Mouse (Mus musculus) kidney, embryonic 14.5 days (tissue): ENCODE results near the gene Nxn. TPM values are rescaled to one million over a fixed set of nuclear protein-coding genes. Genes with fewer than 3 reads are reported as not detected.

Experiments
- ATAC-seq: fragments of 200-750 bp; cut with Nextera tagmentation; 2 replicates; pipeline ENCODE4 v1.8.0; 2017; ENCODE audit warnings: moderate number of reproducible peaks, mild to moderate bottlenecking, moderate TSS enrichment, moderate library complexity; ENCODE audit not compliant: low FRiP score, low TSS enrichment
- H3K27ac ChIP-seq: fragments of 300-500 bp; sonication (generic); 2 replicates; pipeline ENCODE4 v1.5.1; 2014; ENCODE audit warnings: low read depth, mild to moderate bottlenecking, low read length, moderate library complexity, mixed read lengths
- H3K27me3 ChIP-seq: fragments of 300-500 bp; sonication (generic); 2 replicates; pipeline ENCODE4 v1.6.1; 2014; ENCODE audit warnings: mild to moderate bottlenecking, low read length; ENCODE audit not compliant: control insufficient read depth, insufficient read depth
- H3K36me3 ChIP-seq: fragments of 300-500 bp; sonication (generic); 2 replicates; pipeline ENCODE4 v1.6.1; 2014; ENCODE audit warnings: low read length, mixed read lengths; ENCODE audit not compliant: control insufficient read depth, insufficient read depth
- H3K4me1 ChIP-seq: fragments of 300-500 bp; sonication (generic); 2 replicates; pipeline ENCODE4 v1.6.1; 2014; ENCODE audit warnings: low read length, mixed read lengths; ENCODE audit not compliant: control insufficient read depth, insufficient read depth
- H3K4me2 ChIP-seq: fragments of 300-500 bp; sonication (generic); replicated peaks from 2 replicates; pipeline ENCODE4 v1.6.1; 2014; ENCODE audit warnings: low read depth, mild to moderate bottlenecking, low read length
- H3K4me3 ChIP-seq: fragments of 300-500 bp; sonication (generic); 2 replicates; pipeline ENCODE4 v1.5.1; 2014; ENCODE audit warnings: mild to moderate bottlenecking, low read length
- H3K9ac ChIP-seq: fragments of 300-500 bp; sonication (generic); 2 replicates; pipeline ENCODE4 v1.6.1; 2014; ENCODE audit warnings: low read depth, mild to moderate bottlenecking, low read length, moderate library complexity
- H3K9me3 ChIP-seq: fragments of 300-500 bp; sonication (generic); 2 replicates; pipeline ENCODE4 v1.6.1; 2016; ENCODE audit warnings: low read length; ENCODE audit not compliant: control insufficient read depth
- WGBS: fragments of 180-500 bp; shearing (Covaris S2); extraction: QIAGEN DNeasy Blood & Tissue Kit; methylation state at CpG from one replicate; pipeline ENCODE4 v1.1.7; 2014; 5-methylcytosine and 5-hydroxymethylcytosine counted together
- polyA plus RNA-seq: library from polyadenylated mRNA; unstranded; fragments of >200 nt; fragmentation: Nextera tagmentation; extraction: Ambion mirVana; gene quantifications from 2 replicates; pipeline ENCODE4 v1.2.1, GENCODE M21; 2014

Gene Nxn
- polyA plus RNA-seq, 1 experiment from 2014 or later, result 38.0 TPM

DNA sequence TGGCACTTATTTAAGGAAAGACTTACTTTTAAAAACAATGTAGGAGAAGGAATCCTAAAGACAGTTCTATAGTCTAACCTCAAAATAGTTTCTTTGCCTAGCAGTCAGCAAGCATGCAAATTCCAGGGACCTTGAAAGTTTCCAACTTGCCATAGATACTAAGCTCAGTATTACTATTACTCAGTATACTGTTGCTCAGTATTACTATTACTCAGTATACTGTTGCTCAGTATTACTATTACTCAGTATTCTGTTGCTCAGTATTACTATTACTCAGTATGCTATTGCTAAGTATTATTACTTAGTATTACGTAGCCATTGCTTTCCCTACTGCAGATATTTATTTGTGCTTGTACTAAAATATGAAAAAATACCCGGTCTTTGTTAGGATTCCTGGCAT, 159.2 kb downstream of the Nxn start:
- Histone ChIP-seq H3K4me2 (no peak overlapping the region), H3K9me3 (no peaks in the 10 kb centered on the region), H3K27me3 (no peaks in the 10 kb centered on the region), H3K36me3 (peaks cover 35% of the 10 kb centered on the region), H3K4me1 (peaks cover 12% of the 10 kb centered on the region; the same call in 1 of the 2 replicates), H3K9ac (no peak overlapping the region), H3K4me3 (no peak overlapping the region), H3K27ac (no peak overlapping the region)
- WGBS, result 93% methylated on average over 2 of the region's 2 CpGs
- ATAC-seq, result no peak

- no peak overlapping the region for H3K9ac ChIP-seq
- no peaks in the 10 kb centered on the region for H3K4me1 ChIP-seq
- no peaks in the 10 kb centered on the region for H3K27me3 ChIP-seq
- no peak for ATAC-seq
- H3K4me2 ChIP-seq, result no peak overlapping the region
- WGBS, result 98% methylated on average over 3 of the region's 3 CpGs
- H3K4me3 ChIP-seq, result no peak overlapping the region
- no peaks in the 10 kb centered on the region for H3K9me3 ChIP-seq
- H3K27ac ChIP-seq, result no peak overlapping the region
- H3K36me3 ChIP-seq, result peaks cover 65% of the 10 kb centered on the region
These were observed 162.8 kb downstream of the Nxn start for GRCm38 (mm10) chr11:76236136-76236535.

- Histone ChIP-seq H3K36me3 (peaks cover 40% of the 10 kb centered on the region), H3K4me2 (no peak overlapping the region), H3K27me3 (no peaks in the 10 kb centered on the region), H3K27ac (no peak overlapping the region), H3K9me3 (no peaks in the 10 kb centered on the region), H3K4me3 (no peak overlapping the region), H3K9ac (no peak overlapping the region), H3K4me1 (no peaks in the 10 kb centered on the region)
- no peak for ATAC-seq
These were observed 173.9 kb downstream of the Nxn start for GRCm38 (mm10) chr11:76225051-76225450.

DNA sequence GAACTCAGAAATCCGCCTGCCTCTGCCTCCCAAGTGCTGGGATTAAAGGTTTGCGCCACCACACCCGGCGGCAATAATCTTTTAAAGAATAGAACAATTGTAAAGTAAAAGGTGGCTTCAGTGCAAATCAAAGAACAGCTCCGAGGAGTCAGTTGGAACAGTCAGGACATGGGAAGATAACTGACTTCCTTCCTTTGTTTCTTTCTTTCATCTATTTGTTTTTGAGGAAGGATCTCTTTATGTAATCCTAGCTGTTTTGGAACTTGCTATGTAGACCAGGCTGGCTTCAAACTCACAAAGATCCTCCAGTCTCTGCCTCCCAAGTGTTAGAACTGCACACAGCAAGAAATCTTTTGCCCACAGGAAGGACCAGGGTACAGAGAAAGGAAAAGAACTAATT, 174.3 kb downstream of the Nxn start:
- H3K27ac ChIP-seq, result no peak overlapping the region
- WGBS, result 96% methylated on average over 5 of the region's 5 CpGs
- H3K27me3 ChIP-seq, result no peaks in the 10 kb centered on the region
- no peak overlapping the region for H3K4me2 ChIP-seq
- H3K36me3 ChIP-seq, result peaks cover 40% of the 10 kb centered on the region
- no peak overlapping the region for H3K9ac ChIP-seq
- H3K4me3 ChIP-seq, result no peak overlapping the region
- no peaks in the 10 kb centered on the region for H3K4me1 ChIP-seq
- no peaks in the 10 kb centered on the region for H3K9me3 ChIP-seq
- ATAC-seq, result no peak

DNA sequence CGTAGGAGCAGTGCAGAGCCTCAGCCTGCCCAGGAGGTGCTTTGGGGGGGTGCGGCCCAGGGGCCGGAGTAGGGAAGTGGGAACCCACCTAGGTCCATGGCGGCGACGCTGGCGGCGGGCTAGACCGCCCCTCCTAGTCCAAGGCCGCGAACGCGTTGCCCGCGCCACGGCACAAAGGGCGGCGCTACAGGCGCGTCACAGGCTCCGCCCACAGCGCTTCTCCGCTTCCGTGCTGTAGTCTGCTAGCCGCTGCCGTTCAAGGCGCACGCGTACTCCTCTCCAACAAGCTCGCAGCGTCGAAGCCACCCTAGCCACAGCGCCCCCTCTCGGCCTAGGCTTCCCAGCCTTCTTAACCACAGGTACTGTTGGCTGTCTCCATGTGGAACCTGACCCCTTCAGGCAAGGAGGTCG, 181.5 kb downstream of the Nxn start, which contains the start of the genes Dbil5 and Gemin4:
TSS of gene Dbil5 (plus strand) at position 219 of the 411 bp plus-strand sequence.
TSS of gene Gemin4 (minus strand) at position 275 of the 411 bp plus-strand sequence.
- ATAC-seq, result peak; percentile 97
- peak within 1 kb of the TSS; percentile 95 for H3K9ac ChIP-seq
- no peaks in the 10 kb centered on the region for H3K27me3 ChIP-seq
- H3K36me3 ChIP-seq, result peaks cover 33% of the 10 kb centered on the region
- 0% methylated on average over 35 of the region's 35 CpGs for WGBS
- H3K9me3 ChIP-seq, result no peaks in the 10 kb centered on the region
- H3K4me3 ChIP-seq, result peak within 1 kb of the TSS; percentile 87
- peak within 1 kb of the TSS; percentile 52 for H3K4me2 ChIP-seq
- H3K27ac ChIP-seq, result peak within 1 kb of the TSS; percentile 88
- peaks cover 6% of the 10 kb centered on the region; the same call in 1 of the 2 replicates for H3K4me1 ChIP-seq

DNA sequence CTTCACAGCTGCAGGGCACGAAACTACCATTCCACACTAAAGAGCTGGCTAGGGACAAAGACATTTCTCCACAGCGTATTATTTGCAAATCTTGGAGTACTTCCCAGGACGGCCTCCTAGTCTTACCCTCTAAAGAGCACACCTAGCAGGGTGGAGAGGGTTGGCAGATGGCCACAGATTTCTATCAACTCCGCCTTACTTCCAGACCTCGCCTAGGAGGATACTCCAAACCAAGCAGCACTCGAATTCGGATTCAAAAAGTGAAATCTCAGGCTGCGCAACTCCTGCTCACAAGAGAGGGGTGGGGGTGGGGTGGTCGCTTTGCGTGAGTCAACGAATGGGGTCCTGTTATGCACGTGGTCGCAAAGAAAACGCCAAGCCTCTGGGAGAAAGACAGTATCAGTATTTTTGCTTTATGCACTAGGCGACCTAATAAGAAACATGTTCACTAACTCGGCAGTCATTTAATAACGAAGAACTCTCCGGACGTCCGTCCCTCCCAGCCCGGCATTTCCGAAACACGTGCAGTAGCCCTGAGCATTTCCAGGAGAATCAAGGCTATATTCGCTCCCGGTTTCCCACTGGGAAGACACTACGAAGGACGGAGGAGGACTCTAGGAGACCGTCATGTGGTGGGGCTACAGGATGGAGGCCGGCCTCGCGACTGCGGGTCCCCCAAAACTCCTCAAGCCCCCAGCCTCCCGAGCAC, 182.1 kb downstream of the Nxn start:
- Histone ChIP-seq H3K4me1 (peaks cover 6% of the 10 kb centered on the region; the same call in 1 of the 2 replicates), H3K4me3 (peak overlapping the region; percentile 87), H3K36me3 (peaks cover 35% of the 10 kb centered on the region), H3K9me3 (no peaks in the 10 kb centered on the region), H3K27me3 (no peaks in the 10 kb centered on the region), H3K27ac (peak overlapping the region; percentile 88), H3K9ac (peak overlapping the region; percentile 95), H3K4me2 (peak overlapping the region; percentile 52)
- ATAC-seq, result peak; percentile 17; the same call in 1 of the 2 replicates
- 3% methylated on average over 33 of the region's 33 CpGs for WGBS

DNA sequence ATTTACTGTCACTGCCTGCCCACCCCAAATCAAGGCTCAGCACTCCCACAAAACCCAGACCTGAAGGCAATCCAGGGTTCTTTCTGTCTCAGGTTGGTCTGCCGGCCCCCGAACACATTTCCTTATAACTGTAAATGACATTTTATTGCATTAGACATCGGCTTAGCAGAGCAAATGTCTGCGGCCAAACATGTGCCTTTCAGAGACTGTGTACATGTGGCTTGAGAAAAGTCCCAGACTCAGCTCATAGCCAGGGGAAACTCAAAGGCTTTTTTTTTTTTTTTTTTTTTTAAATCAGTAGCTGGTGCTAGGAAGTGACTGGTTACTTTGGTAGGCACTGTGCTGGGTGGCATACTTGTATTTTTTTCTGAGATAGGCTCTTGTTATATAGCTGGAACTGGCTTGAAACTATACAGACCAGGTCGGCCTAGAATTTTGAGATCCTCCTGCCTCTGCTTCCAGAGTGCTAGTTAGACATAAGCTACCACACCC, 182.8 kb downstream of the Nxn start:
- H3K4me1 ChIP-seq, result peaks cover 6% of the 10 kb centered on the region; the same call in 1 of the 2 replicates
- no peaks in the 10 kb centered on the region for H3K27me3 ChIP-seq
- 92% methylated on average over 5 of the region's 5 CpGs for WGBS
- H3K4me3 ChIP-seq, result peak overlapping the region; percentile 87; the same call in 1 of the 2 replicates
- peak overlapping the region; percentile 52 for H3K4me2 ChIP-seq
- H3K27ac ChIP-seq, result no peak overlapping the region
- H3K9me3 ChIP-seq, result no peaks in the 10 kb centered on the region
- peak overlapping the region; percentile 95 for H3K9ac ChIP-seq
- ATAC-seq, result no peak
- H3K36me3 ChIP-seq, result peaks cover 31% of the 10 kb centered on the region

- H3K9ac ChIP-seq, result no peak overlapping the region
- no peak overlapping the region for H3K27ac ChIP-seq
- no peaks in the 10 kb centered on the region for H3K27me3 ChIP-seq
- no peaks in the 10 kb centered on the region for H3K9me3 ChIP-seq
- H3K4me1 ChIP-seq, result peaks cover 6% of the 10 kb centered on the region; the same call in 1 of the 2 replicates
- H3K36me3 ChIP-seq, result peaks cover 25% of the 10 kb centered on the region
- ATAC-seq, result no peak
- H3K4me2 ChIP-seq, result no peak overlapping the region
- 93% methylated on average over 2 of the region's 2 CpGs for WGBS
- H3K4me3 ChIP-seq, result no peak overlapping the region
These were observed 183.9 kb downstream of the Nxn start for GRCm38 (mm10) chr11:76215011-76215410.

GRCm38 (mm10) chr11:76213841-76214240, 185.1 kb downstream of the Nxn start:
- H3K36me3 ChIP-seq, result peaks cover 32% of the 10 kb centered on the region
- no peak for ATAC-seq

More at GRCm38 (mm10) chr11:76213841-76214240, 185.1 kb downstream of the Nxn start:
- no peaks in the 10 kb centered on the region for H3K9me3 ChIP-seq
- no peak overlapping the region for H3K4me2 ChIP-seq
- H3K9ac ChIP-seq, result no peak overlapping the region
- no peaks in the 10 kb centered on the region for H3K27me3 ChIP-seq
- no peak overlapping the region for H3K27ac ChIP-seq
- peaks cover 6% of the 10 kb centered on the region; the same call in 1 of the 2 replicates for H3K4me1 ChIP-seq
- no peak overlapping the region for H3K4me3 ChIP-seq
- WGBS, result 83% methylated on average over 5 of the region's 5 CpGs
